Mouse (Mus musculus) adipocyte (in vitro differentiated cells): Measurements from ENCODE around the gene Carm1.
A peak's percentile ranks its signal among the peaks of the same experiment; 100 is the strongest.
"Not testable (repeated sequence)": the region's sequence is repeated elsewhere in the genome, so short reads cannot be mapped to it uniquely, and the experiment has no call there.

Experiments used
- DNase-seq: peaks from one replicate; pipeline ENCODE4 v3.0.0-alpha.2; 2016; ENCODE audit warnings: low spot score

The Carm1 gene

GRCm38 (mm10) chr9:21546789-21547074, at the start of gene Carm1:
Gene Carm1 (plus strand): TSS chr9:21546894.
- no peak for DNase-seq

GRCm38 (mm10) chr9:21497050-21497542, 49.6 kb upstream of the Carm1 start:
- DNase-seq: peak; percentile 78

- peak; percentile 39 for DNase-seq
Observed at GRCm38 (mm10) chr9:21497664-21498063, 49.0 kb upstream of the Carm1 start.

- DNase-seq: no peak
Observed at GRCm38 (mm10) chr9:21498284-21498902, 48.3 kb upstream of the Carm1 start.

- no peak for DNase-seq
Observed at GRCm38 (mm10) chr9:21503352-21503751, 43.3 kb upstream of the Carm1 start.

GRCm38 (mm10) chr9:21505767-21506166, 40.9 kb upstream of the Carm1 start:
- DNase-seq: no peak

GRCm38 (mm10) chr9:21507753-21508430, 38.8 kb upstream of the Carm1 start:
- DNase-seq: no peak

GRCm38 (mm10) chr9:21508871-21509404, 37.8 kb upstream of the Carm1 start:
- DNase-seq: no peak

- peak; percentile 96 for DNase-seq
Observed at GRCm38 (mm10) chr9:21509772-21510688, 36.7 kb upstream of the Carm1 start, which contains the start of gene Tmed1. Gene Tmed1 (minus strand): TSS chr9:21510252.

- DNase-seq: no peak
Observed at GRCm38 (mm10) chr9:21510689-21511015, 36.0 kb upstream of the Carm1 start.

GRCm38 (mm10) chr9:21511052-21511451, 35.6 kb upstream of the Carm1 start:
- no peak for DNase-seq

GRCm38 (mm10) chr9:21513466-21513865, 33.2 kb upstream of the Carm1 start:
- DNase-seq: no peak

GRCm38 (mm10) chr9:21517947-21518495, 28.7 kb upstream of the Carm1 start:
- no peak for DNase-seq

GRCm38 (mm10) chr9:21518690-21519089, 28.0 kb upstream of the Carm1 start:
- DNase-seq: not testable (repeated sequence)

- no peak for DNase-seq
Observed at GRCm38 (mm10) chr9:21525142-21525936, 21.4 kb upstream of the Carm1 start.

- DNase-seq: no peak
Observed at GRCm38 (mm10) chr9:21525937-21526633, 20.6 kb upstream of the Carm1 start, which contains the start of gene AB124611. Gene AB124611 (plus strand): TSS chr9:21526176.

GRCm38 (mm10) chr9:21526634-21526944, 20.1 kb upstream of the Carm1 start:
- DNase-seq: no peak

- DNase-seq: no peak
Observed at GRCm38 (mm10) chr9:21527100-21527801, 19.4 kb upstream of the Carm1 start.

- no peak for DNase-seq
Observed at GRCm38 (mm10) chr9:21527917-21528324, 18.8 kb upstream of the Carm1 start.

- DNase-seq: no peak
Observed at GRCm38 (mm10) chr9:21536501-21536900, 10.2 kb upstream of the Carm1 start.
